Mouse (Mus musculus) effector memory CD4-positive, alpha-beta T cell, adult 5 months (primary cell): ENCODE results near the gene Epop. TPM values are rescaled to one million over a fixed set of nuclear protein-coding genes. Genes with fewer than 3 reads are reported as not detected.

ENCODE experiments used
- polyA plus RNA-seq: library from polyadenylated mRNA; unstranded; fragments of 100-300 nt; shearing (Covaris generic); gene quantifications from one replicate; pipeline ENCODE4 v1.2.1, GENCODE M21; 2017

Gene Epop
- 16.0 TPM for polyA plus RNA-seq

DNA sequence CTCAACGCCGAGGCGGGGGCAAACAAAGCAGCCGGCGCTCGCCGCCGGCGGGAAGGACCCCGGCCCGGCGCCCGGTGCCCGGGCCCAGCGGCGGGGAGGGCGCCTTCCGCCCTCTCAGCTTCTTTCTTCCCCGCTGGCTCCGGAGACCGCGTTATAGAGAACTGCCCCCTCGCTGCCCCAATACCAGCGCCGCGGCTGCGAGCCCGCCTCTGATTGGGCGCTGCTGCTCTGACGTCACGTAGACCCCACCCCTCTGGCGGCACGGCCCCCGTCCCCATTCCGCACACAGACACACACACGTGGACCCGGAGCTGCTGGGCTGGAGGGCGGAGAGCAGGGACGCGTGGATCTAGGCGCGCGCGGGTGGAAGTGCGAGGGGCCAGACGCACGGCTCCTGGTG is at the start of gene Epop:
Epop (minus strand) TSS at position 127 of the 400 bp plus-strand sequence.

DNA sequence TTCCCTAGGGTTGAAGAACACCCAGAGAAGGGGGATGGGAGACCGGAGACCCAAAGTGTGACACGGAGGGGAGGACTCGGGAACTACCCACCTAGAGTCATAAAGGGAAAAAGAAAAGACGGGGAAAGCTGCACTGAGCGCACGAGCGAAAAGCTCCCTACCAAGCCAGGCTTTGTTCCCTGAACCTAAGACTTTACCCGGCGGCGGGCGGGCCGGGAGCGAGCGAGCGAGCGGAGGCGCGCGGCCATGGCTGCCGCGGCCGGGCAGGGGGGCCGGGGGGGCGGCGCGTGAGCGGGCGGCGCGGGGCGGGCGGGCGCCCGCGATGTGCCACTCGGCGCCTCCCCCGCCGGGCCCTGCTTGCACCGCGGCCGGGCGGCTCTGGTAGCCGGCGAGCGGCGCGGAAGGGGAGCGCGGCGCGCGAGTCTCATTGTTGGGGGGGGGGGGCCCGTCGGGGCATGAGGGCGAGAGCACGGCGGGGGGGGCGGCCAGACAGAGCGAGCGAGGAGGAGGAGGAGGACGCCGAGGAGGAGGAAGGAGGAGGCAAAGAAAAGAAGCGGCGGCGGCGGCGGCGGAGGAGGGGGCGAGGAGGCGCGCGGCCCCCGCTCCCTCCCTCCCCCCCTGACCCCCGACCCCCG is 33.5 kb upstream of the Epop start, which contains the start of gene Mllt6:
Mllt6 (plus strand) TSS at position 522 of the 635 bp plus-strand sequence.

Other genes starting within 250 kb of the Epop start
- gene Arhgap23, start 214.2 kb downstream of the Epop start, polyA plus RNA-seq = not detected
- not detected for gene 4933428G20Rik, start 129.4 kb downstream of the Epop start, polyA plus RNA-seq
- gene Srcin1, start 53.5 kb downstream of the Epop start, polyA plus RNA-seq = not detected
- 7.2 TPM for gene Mllt6, start 33.7 kb upstream of the Epop start, polyA plus RNA-seq
- gene Cisd3, start 56.1 kb upstream of the Epop start, polyA plus RNA-seq = 39.1 TPM
- gene Pcgf2, start 70.8 kb upstream of the Epop start, polyA plus RNA-seq = 5.2 TPM
- gene Psmb3, start 73.7 kb upstream of the Epop start, polyA plus RNA-seq = 267 TPM
- gene Pip4k2b, start 115.0 kb upstream of the Epop start, polyA plus RNA-seq = 3.3 TPM
- gene Cwc25, start 136.9 kb upstream of the Epop start, polyA plus RNA-seq = 165 TPM
- gene 1700001P01Rik, start 146.2 kb upstream of the Epop start, polyA plus RNA-seq = not detected
- 496 TPM for gene Rpl23, start 152.7 kb upstream of the Epop start, polyA plus RNA-seq
- gene Lasp1, start 169.3 kb upstream of the Epop start, polyA plus RNA-seq = 114 TPM
- 1.0 TPM for gene B230217C12Rik, start 211.1 kb upstream of the Epop start, polyA plus RNA-seq